Comparison of ENCODE assay signal across 8 mouse cellular contexts in the genomic region with DNA sequence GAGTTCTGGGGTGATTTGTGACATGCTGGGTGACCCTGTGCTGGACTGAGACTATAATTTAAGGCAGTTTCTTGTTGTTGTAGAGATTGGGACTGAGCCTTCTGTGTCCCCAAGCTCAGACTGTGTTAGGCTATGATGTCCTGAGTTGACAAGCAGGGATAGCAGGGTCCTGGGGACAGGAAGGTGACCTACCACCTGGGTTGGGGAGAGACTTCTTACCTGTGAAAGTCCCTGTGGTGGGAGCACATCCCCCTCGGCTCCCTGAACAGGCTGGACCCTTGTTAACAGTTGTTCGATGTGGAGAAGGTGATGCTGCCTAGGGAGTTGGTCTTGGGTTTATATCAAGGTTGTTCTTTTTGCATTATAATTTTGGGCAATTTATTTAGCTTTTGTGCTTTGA. TPM values are rescaled to one million over a fixed set of nuclear protein-coding genes. Genes with fewer than 3 reads are reported as not detected.
DNase-seq lines count a peak whose midpoint lies in the region; ATAC-seq lines count a peak whose summit lies in the region.

No protein-coding gene starts in this region.

- 90% methylated on average over 2 of the region's 2 CpGs for WGBS in kidney, embryonic 15.5 days
- 95% methylated on average over 2 of the region's 2 CpGs for WGBS in embryonic facial prominence, embryonic 13.5 days
- 87% methylated on average over 2 of the region's 2 CpGs for WGBS in hindbrain, embryonic 16.5 days
- WGBS in midbrain, embryonic 16.5 days = 95% methylated on average over 2 of the region's 2 CpGs

- no peak overlapping the region for H3K9ac ChIP-seq in kidney, embryonic 15.5 days
- peak overlapping the region; percentile 59 for H3K9ac ChIP-seq in embryonic facial prominence, embryonic 13.5 days
- H3K9ac ChIP-seq in hindbrain, embryonic 16.5 days (ENCODE audit: low read depth, low read length) = no peak overlapping the region
- peak overlapping the region; percentile 2; the same call in 1 of the 2 replicates for H3K9ac ChIP-seq in midbrain, embryonic 16.5 days (ENCODE audit: low read depth, low read length)

- no peaks in the 10 kb centered on the region for H3K27me3 ChIP-seq in kidney, embryonic 15.5 days
- no peaks in the 10 kb centered on the region for H3K27me3 ChIP-seq in embryonic facial prominence, embryonic 13.5 days
- H3K27me3 ChIP-seq in hindbrain, embryonic 16.5 days (replicated peaks; ENCODE audit: control insufficient read depth, insufficient read depth, low read length) = no peaks in the 10 kb centered on the region
- H3K27me3 ChIP-seq in midbrain, embryonic 16.5 days (ENCODE audit: control insufficient read depth, insufficient read depth, low read depth, low read length) = no peaks in the 10 kb centered on the region

- H3K4me2 ChIP-seq in kidney, embryonic 15.5 days = peak overlapping the region; percentile 81
- H3K4me2 ChIP-seq in embryonic facial prominence, embryonic 13.5 days = peak overlapping the region; percentile 88
- peak overlapping the region; percentile 95 for H3K4me2 ChIP-seq in hindbrain, embryonic 16.5 days (ENCODE audit: low read length)
- H3K4me2 ChIP-seq in midbrain, embryonic 16.5 days (ENCODE audit: low read length) = peak overlapping the region; percentile 99

- peaks cover 56% of the 10 kb centered on the region for H3K36me3 ChIP-seq in kidney, embryonic 15.5 days
- H3K36me3 ChIP-seq in embryonic facial prominence, embryonic 13.5 days = peaks cover 58% of the 10 kb centered on the region
- peaks cover 38% of the 10 kb centered on the region for H3K36me3 ChIP-seq in hindbrain, embryonic 16.5 days (ENCODE audit: control insufficient read depth, insufficient read depth, low read length)
- H3K36me3 ChIP-seq in midbrain, embryonic 16.5 days (ENCODE audit: control insufficient read depth, insufficient read depth, low read length) = peaks cover 24% of the 10 kb centered on the region

- peaks cover 55% of the 10 kb centered on the region for H3K4me1 ChIP-seq in kidney, embryonic 15.5 days
- peaks cover 51% of the 10 kb centered on the region for H3K4me1 ChIP-seq in embryonic facial prominence, embryonic 13.5 days
- peaks cover 32% of the 10 kb centered on the region for H3K4me1 ChIP-seq in hindbrain, embryonic 16.5 days (ENCODE audit: control insufficient read depth, insufficient read depth, low read depth, low read length)
- peaks cover 41% of the 10 kb centered on the region for H3K4me1 ChIP-seq in midbrain, embryonic 16.5 days (ENCODE audit: control insufficient read depth, insufficient read depth, low read length)

- H3K27ac ChIP-seq in kidney, embryonic 15.5 days = no peak overlapping the region
- no peak overlapping the region for H3K27ac ChIP-seq in embryonic facial prominence, embryonic 13.5 days
- H3K27ac ChIP-seq in hindbrain, embryonic 16.5 days (ENCODE audit: low read depth, low read length) = no peak overlapping the region
- H3K27ac ChIP-seq in midbrain, embryonic 16.5 days (ENCODE audit: low read length) = no peak overlapping the region

- H3K4me3 ChIP-seq in kidney, embryonic 15.5 days (replicated peaks) = peak overlapping the region; percentile 88; the same call in 1 of the 2 replicates
- H3K4me3 ChIP-seq in embryonic facial prominence, embryonic 13.5 days = peak overlapping the region; percentile 80
- peak overlapping the region; percentile 75; the same call in 1 of the 2 replicates for H3K4me3 ChIP-seq in hindbrain, embryonic 16.5 days (ENCODE audit: low read length)
- H3K4me3 ChIP-seq in midbrain, embryonic 16.5 days (ENCODE audit: low read depth, low read length) = peak overlapping the region; percentile 89; the same call in 1 of the 2 replicates

- no peak for DNase-seq in kidney, postnatal 14 days
- DNase-seq in right cerebral cortex, postnatal 14 days = no peak
- no peak for DNase-seq in adrenal gland, postnatal 36 days

- ATAC-seq in kidney, embryonic 15.5 days (replicated peaks; ENCODE audit: low FRiP score) = no peak
- ATAC-seq in embryonic facial prominence, embryonic 13.5 days (ENCODE audit: insufficient number of reproducible peaks, insufficient read depth, low FRiP score, low TSS enrichment, low read depth) = no peak
- no peak for ATAC-seq in hindbrain, embryonic 16.5 days
- ATAC-seq in midbrain, embryonic 16.5 days = no peak
- no peak for ATAC-seq in monocyte, adult 5-6 weeks (replicated peaks; ENCODE audit: insufficient number of reproducible peaks, low FRiP score, low TSS enrichment, poor library complexity, severe bottlenecking)

- H3K9me3 ChIP-seq in kidney, embryonic 15.5 days (replicated peaks) = no peaks in the 10 kb centered on the region
- no peaks in the 10 kb centered on the region for H3K9me3 ChIP-seq in embryonic facial prominence, embryonic 13.5 days
- no peaks in the 10 kb centered on the region for H3K9me3 ChIP-seq in hindbrain, embryonic 16.5 days (ENCODE audit: control insufficient read depth, low read length)
- no peaks in the 10 kb centered on the region for H3K9me3 ChIP-seq in midbrain, embryonic 16.5 days (replicated peaks; ENCODE audit: control insufficient read depth, low read length, poor library complexity, severe bottlenecking)

RNA-seq across cellular contexts. Expression of gene Dvl2, which starts 2.1 kb away (rescaled TPM):
- 38.2 and 43.2 TPM in 2 replicates for polyA plus RNA-seq in kidney, embryonic 15.5 days (2015; fragmentation: Nextera tagmentation; extraction: Ambion mirVana)
- 55.0 and 56.8 TPM in 2 replicates for polyA plus RNA-seq in embryonic facial prominence, embryonic 13.5 days (2015; fragmentation: Nextera tagmentation; extraction: Ambion mirVana)
- polyA plus RNA-seq in hindbrain, embryonic 16.5 days (2015; fragmentation: Nextera tagmentation; extraction: Ambion mirVana) = 21.0 and 25.4 TPM in 2 replicates
- polyA plus RNA-seq in midbrain, embryonic 16.5 days (2015; fragmentation: Nextera tagmentation; extraction: Ambion mirVana) = 21.9 and 26.1 TPM in 2 replicates
- total RNA-seq in monocyte, adult 5-6 weeks (2017) = 18.6 to 27.1 TPM (median 19.1 TPM) in 3 replicates
- 10 to 100 TPM; 15.6 to 17.4 TPM for total RNA-seq in adrenal gland, postnatal 36 days (2021)

RNA-seq across cellular contexts. Expression of gene Phf23, which starts 6.9 kb away (rescaled TPM):
- 75.8 and 78.8 TPM in 2 replicates for polyA plus RNA-seq in kidney, embryonic 15.5 days (2015; fragmentation: Nextera tagmentation; extraction: Ambion mirVana)
- 87.8 and 93.3 TPM in 2 replicates for polyA plus RNA-seq in embryonic facial prominence, embryonic 13.5 days (2015; fragmentation: Nextera tagmentation; extraction: Ambion mirVana)
- 54.2 and 55.4 TPM in 2 replicates for polyA plus RNA-seq in hindbrain, embryonic 16.5 days (2015; fragmentation: Nextera tagmentation; extraction: Ambion mirVana)
- 51.2 and 58.6 TPM in 2 replicates for polyA plus RNA-seq in midbrain, embryonic 16.5 days (2015; fragmentation: Nextera tagmentation; extraction: Ambion mirVana)
- 48.7 to 74.0 TPM (median 57.5 TPM) in 3 replicates for total RNA-seq in monocyte, adult 5-6 weeks (2017)
- 10 to 100 TPM; 54.6 to 57.1 TPM for total RNA-seq in adrenal gland, postnatal 36 days (2021)

RNA-seq across cellular contexts. Expression of gene Gabarap, which starts 11.5 kb away (rescaled TPM):
- 447 and 450 TPM in 2 replicates for polyA plus RNA-seq in kidney, embryonic 15.5 days (2015; fragmentation: Nextera tagmentation; extraction: Ambion mirVana)
- polyA plus RNA-seq in embryonic facial prominence, embryonic 13.5 days (2015; fragmentation: Nextera tagmentation; extraction: Ambion mirVana) = 511 and 542 TPM in 2 replicates
- polyA plus RNA-seq in hindbrain, embryonic 16.5 days (2015; fragmentation: Nextera tagmentation; extraction: Ambion mirVana) = 576 and 581 TPM in 2 replicates
- 527 and 528 TPM in 2 replicates for polyA plus RNA-seq in midbrain, embryonic 16.5 days (2015; fragmentation: Nextera tagmentation; extraction: Ambion mirVana)
- total RNA-seq in monocyte, adult 5-6 weeks (2017) = 244 to 340 TPM (median 296 TPM) in 3 replicates
- total RNA-seq in adrenal gland, postnatal 36 days (2021) = 100 to 1,000 TPM; 421 to 450 TPM

RNA-seq across cellular contexts. Expression of gene Acadvl, which starts 12.7 kb away (rescaled TPM):
- 78.1 and 83.0 TPM in 2 replicates for polyA plus RNA-seq in kidney, embryonic 15.5 days (2015; fragmentation: Nextera tagmentation; extraction: Ambion mirVana)
- 78.2 and 82.3 TPM in 2 replicates for polyA plus RNA-seq in embryonic facial prominence, embryonic 13.5 days (2015; fragmentation: Nextera tagmentation; extraction: Ambion mirVana)
- 66.6 and 69.1 TPM in 2 replicates for polyA plus RNA-seq in hindbrain, embryonic 16.5 days (2015; fragmentation: Nextera tagmentation; extraction: Ambion mirVana)
- polyA plus RNA-seq in midbrain, embryonic 16.5 days (2015; fragmentation: Nextera tagmentation; extraction: Ambion mirVana) = 56.3 and 61.6 TPM in 2 replicates
- 46.9 to 64.6 TPM (median 55.3 TPM) in 3 replicates for total RNA-seq in monocyte, adult 5-6 weeks (2017)
- 100 to 1,000 TPM; 543 to 557 TPM for total RNA-seq in adrenal gland, postnatal 36 days (2021)

RNA-seq across cellular contexts. Expression of gene Dlg4, which starts 14.3 kb away (rescaled TPM):
- 12.9 and 15.2 TPM in 2 replicates for polyA plus RNA-seq in kidney, embryonic 15.5 days (2015; fragmentation: Nextera tagmentation; extraction: Ambion mirVana)
- polyA plus RNA-seq in embryonic facial prominence, embryonic 13.5 days (2015; fragmentation: Nextera tagmentation; extraction: Ambion mirVana) = 13.1 and 13.5 TPM in 2 replicates
- polyA plus RNA-seq in hindbrain, embryonic 16.5 days (2015; fragmentation: Nextera tagmentation; extraction: Ambion mirVana) = 23.1 and 23.4 TPM in 2 replicates
- 23.4 and 30.0 TPM in 2 replicates for polyA plus RNA-seq in midbrain, embryonic 16.5 days (2015; fragmentation: Nextera tagmentation; extraction: Ambion mirVana)
- total RNA-seq in monocyte, adult 5-6 weeks (2017) = 3.5 to 20.2 TPM (median 6.5 TPM) in 3 replicates
- total RNA-seq in adrenal gland, postnatal 36 days (2021) = 10 to 100 TPM; 27.4 to 40.4 TPM

Comparison
In these comparisons a context has a peak if more than half of its experiments do, and no peak if none do; other contexts are left out.
1. H3K9ac ChIP-seq: peak in embryonic facial prominence, embryonic 13.5 days (single experiment) and midbrain, embryonic 16.5 days (single experiment); none in kidney, embryonic 15.5 days (single experiment) and hindbrain, embryonic 16.5 days (single experiment).
2. Peak in every context shown above with its lines, with median percentiles within 50 percentile points of each other: H3K4me2 ChIP-seq and H3K4me3 ChIP-seq.